ENCODE assay signal across 26 mouse cellular contexts in genomic region chr7:74184661-74185060, GRCm38 (mm10).
"Had no signal": no experiment of that assay in that cellular context is flagged by ENCODE, and none has a peak within 500 bp of the region (broad histone marks: within the 10 kb centered on the region; RNA-seq: fewer than 3 reads in every experiment).

No protein-coding gene starts in this region.

- H3K27ac ChIP-seq: gastrocnemius, adult 2 months; heart, adult 2 months; hindbrain, embryonic 10.5 days; hindbrain, embryonic 12.5 days; hindbrain, embryonic 14.5 days; intestine, embryonic 15.5 days; layer of hippocampus, adult 2 months; limb, embryonic 13.5 days; limb, embryonic 15.5 days; liver, embryonic 12.5 days; liver, embryonic 14.5 days had no signal

- H3K4me1 ChIP-seq: intestine, embryonic 15.5 days; limb, embryonic 13.5 days; limb, embryonic 15.5 days; liver, embryonic 12.5 days had no signal

- H3K36me3 ChIP-seq: heart, embryonic 12.5 days; hindbrain, embryonic 10.5 days; hindbrain, embryonic 12.5 days; intestine, embryonic 15.5 days; limb, embryonic 13.5 days; limb, embryonic 15.5 days; liver, embryonic 12.5 days had no signal

- H3K4me2 ChIP-seq: heart, embryonic 12.5 days; hindbrain, embryonic 12.5 days; hindbrain, embryonic 14.5 days; intestine, embryonic 15.5 days; limb, embryonic 13.5 days; limb, embryonic 15.5 days; liver, embryonic 12.5 days had no signal

- ATAC-seq: hindbrain, embryonic 16.5 days; inflammation-experienced regulatory T-cells, adult 6 months; intestine, embryonic 15.5 days; intestine, postnatal 0 days; liver, embryonic 12.5 days had no signal

- DNase-seq: gastrocnemius, adult 2 months; gastrocnemius, postnatal 10 days; gastrocnemius, postnatal 25 days; heart, adult 2 months; heart, postnatal 10 days; heart, postnatal 4 days; kidney, adult 18-20 months; kidney, adult 8-10 months; kidney, postnatal 10 days; kidney, postnatal 25 days; kidney, postnatal 4 days; layer of hippocampus, postnatal 36 days; left cerebral cortex, postnatal 4 days had no signal

- H3K4me3 ChIP-seq: gastrocnemius, adult 2 months; heart, adult 2 months; heart, embryonic 12.5 days; hindbrain, embryonic 10.5 days; hindbrain, embryonic 12.5 days; intestine, embryonic 15.5 days; layer of hippocampus, adult 2 months; limb, embryonic 13.5 days; limb, embryonic 15.5 days; liver, embryonic 12.5 days had no signal

- H3K9ac ChIP-seq: heart, embryonic 12.5 days; hindbrain, embryonic 12.5 days; hindbrain, embryonic 14.5 days; intestine, embryonic 15.5 days; limb, embryonic 13.5 days; limb, embryonic 15.5 days; liver, embryonic 12.5 days; liver, embryonic 14.5 days had no signal

- H3K9me3 ChIP-seq: heart, embryonic 12.5 days; hindbrain, embryonic 10.5 days; hindbrain, embryonic 12.5 days; intestine, embryonic 15.5 days; limb, embryonic 13.5 days; limb, embryonic 15.5 days; liver, embryonic 12.5 days had no signal

- H3K27me3 ChIP-seq: heart, embryonic 12.5 days; hindbrain, embryonic 12.5 days; intestine, embryonic 15.5 days; limb, embryonic 13.5 days; liver, embryonic 12.5 days had no signal
